In the genomic region with DNA sequence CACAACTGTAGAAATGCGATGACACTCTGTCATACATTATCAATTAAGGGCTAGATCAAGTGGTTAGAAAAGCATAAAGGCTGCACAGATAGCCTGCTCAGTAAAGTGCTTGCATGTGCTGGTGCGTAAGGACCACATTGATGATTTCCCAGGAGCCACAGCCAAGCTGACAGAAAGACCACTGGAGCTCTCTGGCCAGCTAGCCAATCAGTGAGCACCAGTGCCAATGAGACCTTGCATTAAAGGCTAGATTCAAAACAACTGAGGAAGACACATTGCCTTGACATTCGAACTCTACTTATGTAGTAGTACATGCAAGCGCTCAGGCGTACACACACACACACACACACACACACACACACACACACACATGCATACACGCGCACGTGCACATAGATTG, we compare ENCODE assay signal across 14 mouse cellular contexts.
"Had no signal": no experiment of that assay in that cellular context is flagged by ENCODE, and none has a peak within 500 bp of the region (broad histone marks: within the 10 kb centered on the region; RNA-seq: fewer than 3 reads in every experiment).

No protein-coding gene starts in this region.

- H3K4me3 ChIP-seq: kidney, embryonic 15.5 days; limb, embryonic 12.5 days; liver, embryonic 13.5 days; lung, embryonic 15.5 days; megakaryocyte, embryonic 14.5 days had no signal

- H3K36me3 ChIP-seq: kidney, embryonic 15.5 days; limb, embryonic 12.5 days; liver, embryonic 13.5 days; lung, embryonic 15.5 days had no signal

- H3K4me1 ChIP-seq: limb, embryonic 12.5 days; liver, embryonic 13.5 days; lung, embryonic 15.5 days; megakaryocyte, embryonic 14.5 days had no signal

- H3K9me3 ChIP-seq: kidney, embryonic 15.5 days; limb, embryonic 12.5 days; liver, embryonic 13.5 days; lung, embryonic 15.5 days had no signal

- H3K27ac ChIP-seq: kidney, embryonic 15.5 days; limb, embryonic 12.5 days; liver, embryonic 13.5 days; lung, embryonic 15.5 days; macrophage; stomach, postnatal 0 days had no signal

- H3K27me3 ChIP-seq: kidney, embryonic 15.5 days; limb, embryonic 12.5 days; liver, embryonic 13.5 days; lung, embryonic 15.5 days; megakaryocyte, embryonic 14.5 days had no signal

- H3K4me2 ChIP-seq: kidney, embryonic 15.5 days; limb, embryonic 12.5 days; liver, embryonic 13.5 days; lung, embryonic 15.5 days had no signal

- H3K9ac ChIP-seq: kidney, embryonic 15.5 days; limb, embryonic 12.5 days; liver, embryonic 13.5 days; liver, postnatal 0 days; lung, embryonic 15.5 days had no signal

- DNase-seq: kidney, adult 18-20 months; kidney, postnatal 25 days; liver; liver, embryonic 13.5 days; liver, postnatal 0 days; lung, postnatal 14 days; thymus, postnatal 4 days had no signal

- ATAC-seq: liver, postnatal 0 days; midbrain, embryonic 16.5 days had no signal
